Mouse (Mus musculus) neural tube, embryonic 12.5 days (tissue): ENCODE data around the gene Calr. TPM values are rescaled to one million over a fixed set of nuclear protein-coding genes. Genes with fewer than 3 reads are reported as not detected.

Experiments
- ATAC-seq: fragments of 200-750 bp; cut with Nextera tagmentation; 2 replicates; pipeline ENCODE4 v1.8.0; 2017; ENCODE audit warnings: low read depth, mild to moderate bottlenecking, moderate TSS enrichment, moderate library complexity; ENCODE audit not compliant: low FRiP score
- H3K27ac ChIP-seq: fragments of 300-500 bp; sonication (generic); 2 replicates; pipeline ENCODE4 v1.5.1; 2016
- H3K27me3 ChIP-seq: fragments of 300-500 bp; sonication (generic); replicated peaks from 2 replicates; pipeline ENCODE4 v1.6.1; 2016; ENCODE audit warnings: mild to moderate bottlenecking
- H3K36me3 ChIP-seq: fragments of 300-500 bp; sonication (generic); 2 replicates; pipeline ENCODE4 v1.6.1; 2016; ENCODE audit warnings: mild to moderate bottlenecking
- H3K4me1 ChIP-seq: fragments of 300-500 bp; sonication (generic); 2 replicates; pipeline ENCODE4 v1.6.1; 2016
- H3K4me2 ChIP-seq: fragments of 300-500 bp; sonication (generic); replicated peaks from 2 replicates; pipeline ENCODE4 v1.6.1; 2016; ENCODE audit warnings: mild to moderate bottlenecking
- H3K4me3 ChIP-seq: fragments of 300-500 bp; sonication (generic); 2 replicates; pipeline ENCODE4 v1.5.1; 2016
- H3K9ac ChIP-seq: fragments of 300-500 bp; sonication (generic); 2 replicates; pipeline ENCODE4 v1.6.1; 2016; ENCODE audit warnings: mild to moderate bottlenecking
- H3K9me3 ChIP-seq: fragments of 300-500 bp; sonication (generic); 2 replicates; pipeline ENCODE4 v1.6.1; 2016; ENCODE audit warnings: mild to moderate bottlenecking
- WGBS: fragments of 180-500 bp; shearing (Covaris S2); methylation state at CpG from one replicate; pipeline ENCODE4 v1.1.7; 2016; 5-methylcytosine and 5-hydroxymethylcytosine counted together
- polyA plus RNA-seq: library from polyadenylated mRNA; unstranded; fragments of >200 nt; fragmentation: Nextera tagmentation; extraction: Ambion mirVana; gene quantifications from 2 replicates; pipeline ENCODE4 v1.2.1, GENCODE M21; 2016

Gene Calr
- polyA plus RNA-seq, result 753 and 769 TPM in 2 replicates

GRCm38 (mm10) chr8:84846722-84847572, at the start of gene Calr:
Gene Calr, minus strand, starts transcription at chr8:84846934.
- H3K4me1 ChIP-seq, result peaks cover 32% of the 10 kb centered on the region
- ATAC-seq, result peak; percentile 99
- H3K27me3 ChIP-seq, result no peaks in the 10 kb centered on the region
- WGBS, result under 1% methylated on average over 55 of the region's 55 CpGs
- H3K36me3 ChIP-seq, result peaks cover 30% of the 10 kb centered on the region
- peak within 1 kb of the TSS; percentile 94 for H3K4me3 ChIP-seq
- peak within 1 kb of the TSS; percentile 85 for H3K9ac ChIP-seq
- H3K9me3 ChIP-seq, result no peaks in the 10 kb centered on the region
- H3K27ac ChIP-seq, result peak within 1 kb of the TSS; percentile 68
- peak within 1 kb of the TSS; percentile 86 for H3K4me2 ChIP-seq

- Histone ChIP-seq H3K9ac (no peak overlapping the region), H3K4me3 (no peak overlapping the region), H3K9me3 (no peaks in the 10 kb centered on the region), H3K36me3 (0 out of 2 replicates have a peak, but pooled peaks cover 4% of the 10 kb centered on the region), H3K27me3 (peaks cover 1% of the 10 kb centered on the region; the same call in 1 of the 2 replicates), H3K27ac (no peak overlapping the region), H3K4me2 (no peak overlapping the region), H3K4me1 (peaks cover 12% of the 10 kb centered on the region)
- WGBS, result 90% methylated on average over 5 of the region's 5 CpGs
- ATAC-seq, result no peak
Observed at GRCm38 (mm10) chr8:84895963-84896362, 49.2 kb upstream of the Calr start.

- Histone ChIP-seq H3K36me3 (peaks cover 21% of the 10 kb centered on the region), H3K9me3 (no peaks in the 10 kb centered on the region), H3K4me3 (peak within 1 kb of the TSS; percentile 70), H3K4me1 (peaks cover 12% of the 10 kb centered on the region), H3K4me2 (peak within 1 kb of the TSS; percentile 92), H3K9ac (peak within 1 kb of the TSS; percentile 73), H3K27me3 (no peaks in the 10 kb centered on the region), H3K27ac (no peak within 1 kb of the TSS)
- ATAC-seq, result peak; percentile 95
- 0% methylated on average over 11 of the region's 11 CpGs for WGBS
Observed at GRCm38 (mm10) chr8:84893709-84894134, 47.0 kb upstream of the Calr start, which contains the start of gene Gcdh. Gene Gcdh, minus strand, starts transcription at chr8:84893921.

GRCm38 (mm10) chr8:84892993-84893708, 46.4 kb upstream of the Calr start:
- no peak overlapping the region for H3K27ac ChIP-seq
- peaks cover 25% of the 10 kb centered on the region for H3K36me3 ChIP-seq
- ATAC-seq, result peak; percentile 54
- no peaks in the 10 kb centered on the region for H3K27me3 ChIP-seq
- peaks cover 12% of the 10 kb centered on the region for H3K4me1 ChIP-seq
- peak overlapping the region; percentile 73 for H3K9ac ChIP-seq
- 14% methylated on average over 31 of the region's 31 CpGs for WGBS
- H3K4me2 ChIP-seq, result peak overlapping the region; percentile 92
- H3K9me3 ChIP-seq, result no peaks in the 10 kb centered on the region
- peak overlapping the region; percentile 70 for H3K4me3 ChIP-seq

GRCm38 (mm10) chr8:84889141-84889540, 42.4 kb upstream of the Calr start:
- Histone ChIP-seq H3K4me1 (peaks cover 10% of the 10 kb centered on the region), H3K36me3 (peaks cover 51% of the 10 kb centered on the region), H3K27ac (no peak overlapping the region), H3K27me3 (no peaks in the 10 kb centered on the region), H3K9me3 (no peaks in the 10 kb centered on the region), H3K4me2 (no peak overlapping the region), H3K9ac (no peak overlapping the region), H3K4me3 (no peak overlapping the region)
- 95% methylated on average over 1 of the region's 1 CpGs for WGBS
- no peak for ATAC-seq

- 96% methylated on average over 3 of the region's 3 CpGs for WGBS
- H3K36me3 ChIP-seq, result peaks cover 51% of the 10 kb centered on the region
- peaks cover 7% of the 10 kb centered on the region for H3K4me1 ChIP-seq
- H3K27me3 ChIP-seq, result no peaks in the 10 kb centered on the region
- H3K27ac ChIP-seq, result no peak overlapping the region
- no peak for ATAC-seq
- no peak overlapping the region for H3K4me3 ChIP-seq
- H3K4me2 ChIP-seq, result no peak overlapping the region
- no peak overlapping the region for H3K9ac ChIP-seq
- no peaks in the 10 kb centered on the region for H3K9me3 ChIP-seq
Observed at GRCm38 (mm10) chr8:84888280-84888679, 41.5 kb upstream of the Calr start.

GRCm38 (mm10) chr8:84884728-84885127, 38.0 kb upstream of the Calr start:
- no peak overlapping the region for H3K27ac ChIP-seq
- peaks cover 38% of the 10 kb centered on the region for H3K36me3 ChIP-seq
- H3K4me3 ChIP-seq, result no peak overlapping the region
- WGBS, result 84% methylated on average over 4 of the region's 4 CpGs
- H3K9me3 ChIP-seq, result no peaks in the 10 kb centered on the region
- no peak overlapping the region for H3K4me2 ChIP-seq
- H3K4me1 ChIP-seq, result no peaks in the 10 kb centered on the region
- no peak overlapping the region for H3K9ac ChIP-seq
- no peaks in the 10 kb centered on the region for H3K27me3 ChIP-seq
- no peak for ATAC-seq

- no peak overlapping the region for H3K27ac ChIP-seq
- H3K4me2 ChIP-seq, result no peak overlapping the region
- no peaks in the 10 kb centered on the region for H3K36me3 ChIP-seq
- no peaks in the 10 kb centered on the region for H3K4me1 ChIP-seq
- no peak for ATAC-seq
- 89% methylated on average over 1 of the region's 1 CpGs for WGBS
- no peak overlapping the region for H3K9ac ChIP-seq
- no peaks in the 10 kb centered on the region for H3K27me3 ChIP-seq
- H3K4me3 ChIP-seq, result no peak overlapping the region
- no peaks in the 10 kb centered on the region for H3K9me3 ChIP-seq
Observed at GRCm38 (mm10) chr8:84878915-84879314, 32.2 kb upstream of the Calr start.

- peaks cover 6% of the 10 kb centered on the region for H3K27me3 ChIP-seq
- 90% methylated on average over 3 of the region's 3 CpGs for WGBS
- H3K9me3 ChIP-seq, result no peaks in the 10 kb centered on the region
- no peak for ATAC-seq
- no peak overlapping the region for H3K27ac ChIP-seq
- H3K4me1 ChIP-seq, result peaks cover 4% of the 10 kb centered on the region
- no peaks in the 10 kb centered on the region for H3K36me3 ChIP-seq
- H3K9ac ChIP-seq, result no peak overlapping the region
- H3K4me3 ChIP-seq, result no peak overlapping the region
- H3K4me2 ChIP-seq, result no peak overlapping the region
Observed at GRCm38 (mm10) chr8:84877297-84878035, 30.7 kb upstream of the Calr start.

- ATAC-seq, result no peak
- Histone ChIP-seq H3K27me3 (peaks cover 8% of the 10 kb centered on the region), H3K4me2 (no peak overlapping the region), H3K9ac (no peak overlapping the region), H3K27ac (no peak overlapping the region), H3K9me3 (no peaks in the 10 kb centered on the region), H3K4me1 (peaks cover 11% of the 10 kb centered on the region), H3K36me3 (peaks cover 5% of the 10 kb centered on the region), H3K4me3 (no peak overlapping the region)
- 92% methylated on average over 3 of the region's 3 CpGs for WGBS
Observed at GRCm38 (mm10) chr8:84874339-84874738, 27.6 kb upstream of the Calr start.

- WGBS, result 69% methylated on average over 4 of the region's 4 CpGs
- H3K9me3 ChIP-seq, result no peaks in the 10 kb centered on the region
- no peak for ATAC-seq
- peak overlapping the region; percentile 34; the same call in 1 of the 2 replicates for H3K4me3 ChIP-seq
- peak overlapping the region; percentile 51; the same call in 1 of the 2 replicates for H3K9ac ChIP-seq
- no peak overlapping the region for H3K27ac ChIP-seq
- H3K27me3 ChIP-seq, result peaks cover 8% of the 10 kb centered on the region
- peaks cover 11% of the 10 kb centered on the region for H3K4me1 ChIP-seq
- peaks cover 18% of the 10 kb centered on the region for H3K36me3 ChIP-seq
- peak overlapping the region; percentile 84 for H3K4me2 ChIP-seq
Observed at GRCm38 (mm10) chr8:84873016-84873415, 26.3 kb upstream of the Calr start.
